Mouse (Mus musculus) retina, adult 2 months (tissue): ENCODE data around the gene Fat2.

ENCODE experiments used
- DNase-seq: peaks from one replicate; pipeline ENCODE4 v3.0.0-alpha.2; 2012; ENCODE audit warnings: low read depth, low spot score

The Fat2 gene

GRCm38 (mm10) chr11:55240556-55240955 lies 95.8 kb downstream of the Fat2 start:
- peak; percentile 25 for DNase-seq

- DNase-seq: no peak
These were observed 96.9 kb downstream of the Fat2 start for GRCm38 (mm10) chr11:55239496-55239895.

GRCm38 (mm10) chr11:55236815-55237214 lies 99.5 kb downstream of the Fat2 start:
- no peak for DNase-seq

GRCm38 (mm10) chr11:55234791-55235190 lies 101.6 kb downstream of the Fat2 start:
- no peak for DNase-seq

- DNase-seq: no peak
These were observed 102.1 kb downstream of the Fat2 start for GRCm38 (mm10) chr11:55234288-55234687.

GRCm38 (mm10) chr11:55231034-55231433 lies 105.3 kb downstream of the Fat2 start:
- DNase-seq: no peak

GRCm38 (mm10) chr11:55221306-55221705 lies 115.1 kb downstream of the Fat2 start:
- no peak for DNase-seq

- DNase-seq: no peak
These were observed 117.9 kb downstream of the Fat2 start for GRCm38 (mm10) chr11:55218473-55218872.

- DNase-seq: no peak
These were observed 118.5 kb downstream of the Fat2 start for GRCm38 (mm10) chr11:55217880-55218279.

GRCm38 (mm10) chr11:55217418-55217817 lies 118.9 kb downstream of the Fat2 start:
- no peak for DNase-seq

- no peak for DNase-seq
These were observed 119.5 kb downstream of the Fat2 start for GRCm38 (mm10) chr11:55216830-55217229.

GRCm38 (mm10) chr11:55216061-55216460 lies 120.3 kb downstream of the Fat2 start:
- DNase-seq: no peak

GRCm38 (mm10) chr11:55214978-55215377 lies 121.4 kb downstream of the Fat2 start:
- no peak for DNase-seq

- no peak for DNase-seq
These were observed 122.2 kb downstream of the Fat2 start for GRCm38 (mm10) chr11:55214161-55214560.

- no peak for DNase-seq
These were observed 122.8 kb downstream of the Fat2 start for GRCm38 (mm10) chr11:55213518-55213917.

- DNase-seq: no peak
These were observed 126.6 kb downstream of the Fat2 start for GRCm38 (mm10) chr11:55209626-55210353.

- no peak for DNase-seq
These were observed 127.3 kb downstream of the Fat2 start for GRCm38 (mm10) chr11:55209032-55209431.

GRCm38 (mm10) chr11:55208001-55208690 lies 128.2 kb downstream of the Fat2 start:
- no peak for DNase-seq

- DNase-seq: no peak
These were observed 131.8 kb downstream of the Fat2 start for GRCm38 (mm10) chr11:55204602-55205001.

- peak; percentile 85 for DNase-seq
These were observed 132.2 kb downstream of the Fat2 start, which contains the start of gene Slc36a1 for GRCm38 (mm10) chr11:55204159-55204596. Gene Slc36a1 (plus strand): TSS chr11:55204350.
